Mouse (Mus musculus) ES-E14 (cell line): ENCODE results near the gene Casc1.

Source experiments
- CHD2 ChIP-seq: IDR thresholded peaks from 2 replicates; pipeline ENCODE4 v1.6.1; 2014; ENCODE audit warnings: mild to moderate bottlenecking, low read depth, low read length, inconsistent platforms
- HCFC1 ChIP-seq: IDR thresholded peaks from 2 replicates; pipeline ENCODE4 v1.6.1; 2012; ENCODE audit warnings: low read length, inconsistent platforms, borderline replicate concordance; ENCODE audit not compliant: insufficient read depth
- MAFK ChIP-seq: IDR thresholded peaks from 2 replicates; pipeline ENCODE4 v1.6.1; 2014; ENCODE audit warnings: mild to moderate bottlenecking, low read depth, low read length, inconsistent platforms; ENCODE audit not compliant: insufficient read depth
- ZC3H11A ChIP-seq: IDR thresholded peaks from 2 replicates; pipeline ENCODE4 v1.6.1; 2012; ENCODE audit warnings: low read depth, mild to moderate bottlenecking, inconsistent platforms, low read length, borderline replicate concordance
- ZNF384 ChIP-seq: IDR thresholded peaks from 2 replicates; pipeline ENCODE4 v1.6.1; 2012; ENCODE audit warnings: low read depth, low read length, inconsistent platforms

DNA sequence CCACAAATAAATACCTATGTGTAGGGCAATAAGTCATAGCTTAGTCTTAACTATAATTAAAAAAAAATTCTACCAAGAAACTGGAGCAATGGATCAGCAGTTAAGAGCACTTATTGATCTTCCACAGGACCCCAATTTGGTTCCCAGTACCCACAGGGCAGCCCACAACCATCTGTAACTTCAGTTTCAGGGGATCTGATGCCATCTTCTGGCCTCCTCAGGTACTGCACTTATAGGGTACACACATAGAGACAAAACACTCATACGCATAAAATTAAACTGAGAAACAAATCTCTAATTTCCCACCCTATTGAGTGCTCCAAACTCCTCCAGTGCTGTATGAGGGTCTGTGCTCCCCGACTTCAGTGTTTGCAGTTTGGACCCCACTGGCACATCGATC lies 83.2 kb downstream of the Casc1 start:
- TF ChIP-seq MAFK (no peak), HCFC1 (no peak), ZC3H11A (no peak), CHD2 (no peak), ZNF384 (no peak)
